Mouse (Mus musculus) spleen, adult 10 weeks (tissue): ENCODE data around the gene Nop58. TPM values are rescaled to one million over a fixed set of nuclear protein-coding genes. Genes with fewer than 3 reads are reported as not detected.

Source experiments
- polyA plus RNA-seq: library from polyadenylated mRNA; stranded (reverse); fragments of 350-450 nt; fragmentation: Illumina TruSeq; extraction: RNeasy Lipid Tissue Mini Kit (QIAGEN cat#74804); gene quantifications from one replicate; pipeline ENCODE4 v1.2.3, GENCODE M21; 2015; ENCODE audit warnings: low replicate concordance; ENCODE audit not compliant: insufficient read depth

Gene Nop58
- polyA plus RNA-seq: 253 TPM

DNA sequence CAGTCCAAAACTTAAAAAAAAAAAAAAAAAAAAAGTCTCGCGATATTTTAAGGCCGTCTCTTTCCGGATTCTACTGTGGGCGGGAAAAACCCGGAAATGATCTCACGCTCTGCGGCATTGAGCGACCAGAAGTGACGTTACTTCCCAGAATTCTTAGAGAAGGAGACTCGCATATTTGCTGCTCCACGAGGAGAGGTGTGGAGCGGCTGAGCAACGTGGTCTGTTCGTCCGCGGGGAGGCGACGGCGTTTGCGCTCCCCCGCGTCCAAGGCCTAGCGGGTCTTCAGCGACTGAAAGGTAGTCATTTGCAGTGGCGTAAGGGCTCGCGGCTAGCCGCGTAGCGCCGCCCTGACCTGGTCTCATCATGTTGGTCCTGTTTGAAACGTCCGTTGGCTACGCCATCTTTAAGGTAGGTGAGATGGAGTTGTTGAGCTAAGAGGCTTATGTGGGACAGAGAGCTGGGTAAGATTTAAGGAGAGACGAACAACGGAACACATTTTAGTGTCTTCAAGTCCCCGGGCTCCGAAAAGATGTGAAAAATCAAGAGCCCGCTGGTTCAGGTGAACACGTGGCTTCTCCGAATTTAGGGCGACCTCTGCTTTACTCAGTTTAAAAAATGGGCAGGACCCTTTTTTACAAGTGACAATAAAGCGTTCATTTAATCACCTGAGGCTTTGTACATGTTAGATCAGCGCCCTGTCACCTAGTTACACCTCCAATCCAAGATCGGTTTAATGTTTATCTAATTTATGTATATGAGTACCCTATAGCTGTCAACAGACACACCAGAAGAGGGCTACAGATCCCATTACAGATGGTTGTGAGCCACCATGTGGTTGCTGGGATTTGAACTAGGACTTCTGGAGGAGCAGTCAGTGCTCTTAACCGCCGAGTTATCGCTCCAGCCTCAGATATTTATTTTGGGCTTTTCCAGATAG, at the start of gene Nop58:
Nop58 (plus strand) TSS at position 153 of the 937 bp plus-strand sequence.

GRCm38 (mm10) chr1:59670641-59671168, 14.1 kb upstream of the Nop58 start, which contains the start of gene Sumo1:
Sumo1 (minus strand) TSS chr1:59670834.

GRCm38 (mm10) chr1:59763164-59763768, 78.5 kb downstream of the Nop58 start, which contains the start of gene Bmpr2:
Bmpr2 (plus strand) TSS chr1:59763400.

Other genes starting within 250 kb of the Nop58 start
- gene Fzd7, start 202.5 kb upstream of the Nop58 start, polyA plus RNA-seq: 3.3 TPM
- gene Gm973, start 168.7 kb upstream of the Nop58 start, polyA plus RNA-seq: not detected
- gene Sumo1, start 14.1 kb upstream of the Nop58 start, polyA plus RNA-seq: 233 TPM
- 11.1 TPM for gene Bmpr2, start 78.4 kb downstream of the Nop58 start, polyA plus RNA-seq
- gene Fam117b, start 228.0 kb downstream of the Nop58 start, polyA plus RNA-seq: 28.4 TPM